Mouse (Mus musculus) midbrain, embryonic 12.5 days (tissue): ENCODE results near the gene Mapk8ip1. TPM values are rescaled to one million over a fixed set of nuclear protein-coding genes. Genes with fewer than 3 reads are reported as not detected.
A peak's percentile ranks its signal among the peaks of the same experiment; 100 is the strongest.

Source experiments
- ATAC-seq: fragments of 200-750 bp; cut with Nextera tagmentation; 2 replicates; pipeline ENCODE4 v1.8.0; 2017; ENCODE audit warnings: low read depth, moderate TSS enrichment, moderate library complexity; ENCODE audit not compliant: low FRiP score
- H3K27ac ChIP-seq: fragments of 300-500 bp; sonication (generic); replicated peaks from 2 replicates; pipeline ENCODE4 v1.5.1; 2016; ENCODE audit warnings: mild to moderate bottlenecking
- H3K27me3 ChIP-seq: fragments of 300-500 bp; sonication (generic); 2 replicates; pipeline ENCODE4 v1.6.1; 2016; ENCODE audit warnings: mild to moderate bottlenecking
- H3K36me3 ChIP-seq: fragments of 300-500 bp; sonication (generic); 2 replicates; pipeline ENCODE4 v1.6.1; 2016
- H3K4me1 ChIP-seq: fragments of 300-500 bp; sonication (generic); 2 replicates; pipeline ENCODE4 v1.6.1; 2016
- H3K4me2 ChIP-seq: fragments of 300-500 bp; sonication (generic); replicated peaks from 2 replicates; pipeline ENCODE4 v1.6.1; 2016; ENCODE audit warnings: mild to moderate bottlenecking, moderate library complexity
- H3K4me3 ChIP-seq: fragments of 300-500 bp; sonication (generic); 2 replicates; pipeline ENCODE4 v1.5.1; 2016; ENCODE audit warnings: mild to moderate bottlenecking
- H3K9ac ChIP-seq: fragments of 300-500 bp; sonication (generic); replicated peaks from 2 replicates; pipeline ENCODE4 v1.6.1; 2016; ENCODE audit warnings: mild to moderate bottlenecking, moderate library complexity
- H3K9me3 ChIP-seq: fragments of 300-500 bp; sonication (generic); 2 replicates; pipeline ENCODE4 v1.6.1; 2016; ENCODE audit warnings: mild to moderate bottlenecking
- WGBS: fragments of 180-500 bp; shearing (Covaris S2); methylation state at CpG from one replicate; pipeline ENCODE4 v1.1.7; 2016; 5-methylcytosine and 5-hydroxymethylcytosine counted together
- polyA plus RNA-seq: library from polyadenylated mRNA; unstranded; fragments of >200 nt; fragmentation: Nextera tagmentation; extraction: Ambion mirVana; gene quantifications from 2 replicates; pipeline ENCODE4 v1.2.1, GENCODE M21; 2016

Gene Mapk8ip1
- polyA plus RNA-seq, 1 experiment from 2014 or later, result 105 TPM

DNA sequence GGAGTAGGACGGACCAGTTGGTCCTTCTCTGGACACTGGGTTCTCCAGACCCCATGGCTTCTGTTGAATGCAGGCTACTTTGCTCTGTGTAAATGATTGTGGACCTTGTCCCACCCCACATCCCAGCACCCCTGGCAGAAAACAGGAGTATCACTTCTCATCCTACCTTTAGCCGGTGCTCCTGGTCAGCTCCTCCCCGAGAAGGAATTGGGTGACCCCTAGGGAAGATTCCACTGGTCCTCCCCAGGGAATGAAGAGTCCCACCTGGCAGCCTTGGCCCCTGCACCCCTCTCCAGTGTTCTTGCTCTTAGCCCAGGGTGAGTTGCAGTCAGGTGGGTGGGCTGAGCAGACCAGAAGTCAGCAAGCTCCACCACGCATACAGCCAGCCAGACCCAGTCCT lies 37.0 kb downstream of the Mapk8ip1 start:
- H3K36me3 ChIP-seq, result peaks cover 42% of the 10 kb centered on the region
- H3K27me3 ChIP-seq, result peaks cover 3% of the 10 kb centered on the region; the same call in 1 of the 2 replicates
- H3K4me1 ChIP-seq, result no peaks in the 10 kb centered on the region
- H3K27ac ChIP-seq, result no peak overlapping the region
- WGBS, result 95% methylated on average over 4 of the region's 4 CpGs
- no peaks in the 10 kb centered on the region for H3K9me3 ChIP-seq
- ATAC-seq, result no peak
- no peak overlapping the region for H3K9ac ChIP-seq
- H3K4me3 ChIP-seq, result no peak overlapping the region
- no peak overlapping the region for H3K4me2 ChIP-seq

DNA sequence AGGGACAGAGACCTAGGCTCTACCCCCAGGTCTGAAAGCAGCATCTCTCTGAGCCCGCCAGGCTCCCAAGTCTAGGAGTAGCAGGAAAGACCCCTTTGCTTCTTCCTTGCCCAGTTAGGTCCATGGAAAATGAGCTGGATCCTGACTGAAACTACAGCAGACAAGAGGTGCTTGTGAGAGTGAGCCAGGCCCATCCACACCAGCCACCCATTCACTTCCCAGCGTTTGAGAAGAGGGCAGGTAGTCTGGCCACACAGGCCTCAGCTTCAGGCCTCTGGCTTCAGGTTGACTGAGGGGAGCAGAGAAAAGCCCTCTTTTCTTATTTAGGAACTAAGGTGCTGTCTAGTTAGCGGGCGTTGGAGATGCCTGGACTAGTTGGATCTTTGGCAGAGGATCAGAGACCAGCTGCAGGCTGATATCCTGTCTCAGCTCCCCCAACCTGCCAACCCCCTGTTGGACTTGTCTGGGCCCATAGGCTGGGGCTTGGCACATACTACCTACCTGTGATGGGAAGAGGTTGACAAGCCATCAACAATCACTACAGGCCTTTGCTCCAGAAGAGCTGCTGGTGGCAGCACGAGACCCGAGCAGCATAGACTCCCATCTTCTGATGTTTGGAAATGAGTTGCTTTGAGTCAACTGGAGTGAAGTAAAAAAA lies 38.4 kb downstream of the Mapk8ip1 start:
- Histone ChIP-seq H3K36me3 (peaks cover 56% of the 10 kb centered on the region), H3K9me3 (no peaks in the 10 kb centered on the region), H3K4me3 (no peak overlapping the region), H3K4me1 (no peaks in the 10 kb centered on the region), H3K4me2 (no peak overlapping the region), H3K9ac (no peak overlapping the region), H3K27me3 (no peaks in the 10 kb centered on the region), H3K27ac (no peak overlapping the region)
- WGBS, result 95% methylated on average over 6 of the region's 6 CpGs
- ATAC-seq, result no peak

DNA sequence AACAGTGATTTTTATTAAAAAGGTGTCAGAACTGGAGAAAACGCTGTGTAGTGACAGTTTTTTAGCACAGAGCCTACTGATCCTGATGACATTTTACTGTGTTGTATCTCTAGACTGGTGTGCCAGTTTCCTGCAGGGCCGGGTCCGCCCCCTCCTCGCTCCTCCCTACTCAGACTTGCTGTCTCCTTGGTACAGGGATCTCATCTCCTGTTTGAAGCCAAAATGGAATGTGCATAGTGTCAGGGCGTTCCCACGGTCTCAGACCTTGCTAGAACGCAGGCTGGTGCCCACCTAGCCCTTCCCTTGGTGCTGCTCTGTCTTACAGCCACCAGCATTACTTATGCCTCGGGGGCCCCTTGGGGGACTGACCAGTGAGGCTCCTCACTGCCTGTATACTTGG lies 39.3 kb downstream of the Mapk8ip1 start:
- 81% methylated on average over 8 of the region's 8 CpGs for WGBS
- H3K27ac ChIP-seq, result no peak overlapping the region
- no peaks in the 10 kb centered on the region for H3K4me1 ChIP-seq
- H3K27me3 ChIP-seq, result no peaks in the 10 kb centered on the region
- no peak overlapping the region for H3K4me2 ChIP-seq
- peaks cover 64% of the 10 kb centered on the region for H3K36me3 ChIP-seq
- no peak overlapping the region for H3K4me3 ChIP-seq
- ATAC-seq, result no peak
- no peaks in the 10 kb centered on the region for H3K9me3 ChIP-seq
- no peak overlapping the region for H3K9ac ChIP-seq

DNA sequence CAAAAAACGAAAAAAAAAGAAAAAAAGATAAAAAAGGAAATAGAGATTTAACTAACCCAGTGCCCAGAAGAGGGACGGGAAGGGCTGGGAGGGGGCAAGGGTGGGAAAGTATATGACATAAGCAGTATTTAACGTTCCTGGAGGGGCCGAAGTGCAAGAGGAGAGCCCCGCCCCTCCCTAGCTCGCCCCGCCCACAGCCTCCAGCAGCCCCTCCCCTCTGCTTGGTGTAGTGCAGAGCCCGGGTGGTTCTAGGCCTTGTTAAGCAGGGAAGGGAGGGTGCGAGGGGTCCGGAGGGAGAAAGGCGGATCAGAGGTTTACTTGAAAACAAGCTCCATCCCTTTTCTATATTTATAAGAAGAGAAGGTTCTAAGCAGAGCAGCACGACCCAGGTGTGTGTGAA lies 40.2 kb downstream of the Mapk8ip1 start:
- no peak overlapping the region for H3K27ac ChIP-seq
- no peak overlapping the region for H3K9ac ChIP-seq
- H3K4me2 ChIP-seq, result no peak overlapping the region
- H3K9me3 ChIP-seq, result no peaks in the 10 kb centered on the region
- H3K27me3 ChIP-seq, result no peaks in the 10 kb centered on the region
- H3K4me3 ChIP-seq, result no peak overlapping the region
- H3K36me3 ChIP-seq, result peaks cover 72% of the 10 kb centered on the region
- ATAC-seq, result no peak
- no peaks in the 10 kb centered on the region for H3K4me1 ChIP-seq
- 23% methylated on average over 12 of the region's 12 CpGs for WGBS

DNA sequence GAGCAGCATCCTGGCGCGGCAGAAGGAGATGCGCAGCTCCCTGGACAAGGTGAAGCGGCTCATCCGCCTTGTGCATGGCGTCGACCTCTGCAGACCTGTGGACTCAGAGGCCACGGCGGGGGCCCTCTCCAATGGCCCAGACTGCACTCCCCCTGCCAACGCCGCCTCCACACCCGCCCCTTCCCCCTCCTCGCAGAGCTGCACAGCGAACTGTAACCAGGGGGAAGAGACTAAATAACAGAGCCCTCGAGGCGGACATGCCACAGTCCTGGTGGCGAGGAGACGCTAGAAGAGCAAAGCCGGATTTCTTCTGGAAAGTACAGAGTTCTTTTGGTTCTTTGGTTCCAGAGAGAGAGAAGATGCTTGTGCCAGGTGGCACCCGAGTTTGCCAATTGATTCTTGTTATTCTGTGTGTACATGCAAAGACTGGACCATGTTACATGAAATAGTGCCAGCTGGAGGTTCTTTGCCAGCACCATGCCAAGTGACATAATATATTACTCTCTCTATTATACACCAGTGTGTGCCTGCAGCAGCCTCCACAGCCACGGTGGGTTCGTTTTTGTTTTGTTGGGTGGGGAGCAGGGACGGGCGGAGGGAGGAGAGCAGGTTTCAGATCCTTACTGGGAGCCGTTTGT lies 40.8 kb downstream of the Mapk8ip1 start:
- Histone ChIP-seq H3K9ac (no peak overlapping the region), H3K4me1 (no peaks in the 10 kb centered on the region), H3K4me2 (no peak overlapping the region), H3K9me3 (no peaks in the 10 kb centered on the region), H3K36me3 (peaks cover 78% of the 10 kb centered on the region), H3K4me3 (no peak overlapping the region), H3K27me3 (no peaks in the 10 kb centered on the region), H3K27ac (no peak overlapping the region)
- 67% methylated on average over 25 of the region's 25 CpGs for whole genome bisulfite sequencing
- ATAC-seq, result no peak

- H3K36me3 ChIP-seq, result peaks cover 82% of the 10 kb centered on the region
- WGBS, result 94% methylated on average over 2 of the region's 2 CpGs
Measured at GRCm38 (mm10) chr2:92359301-92359700, 41.8 kb downstream of the Mapk8ip1 start.

DNA sequence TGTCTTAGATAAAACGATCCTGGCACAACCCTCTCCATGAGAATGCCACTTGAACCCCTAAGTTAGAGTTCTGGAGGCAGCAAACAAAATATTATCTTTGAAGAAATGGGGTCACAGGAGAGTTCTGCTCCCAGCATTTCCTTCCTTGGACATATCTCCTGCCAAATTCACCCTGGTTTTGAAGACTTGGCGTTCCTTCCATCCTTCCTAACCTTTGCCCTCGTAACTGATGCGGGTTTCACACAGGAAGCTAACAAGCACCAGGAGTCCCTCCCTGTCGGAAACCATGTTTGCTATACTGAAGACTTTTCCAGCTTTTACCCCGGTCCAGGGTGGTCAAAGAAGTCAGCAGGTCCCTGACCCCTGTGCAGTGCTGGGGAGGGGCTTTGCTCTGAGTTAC lies 46.8 kb downstream of the Mapk8ip1 start:
- no peaks in the 10 kb centered on the region for H3K27me3 ChIP-seq
- H3K9ac ChIP-seq, result no peak overlapping the region
- 64% methylated on average over 6 of the region's 6 CpGs for WGBS
- no peak for ATAC-seq
- H3K4me1 ChIP-seq, result 0 out of 2 replicates have a peak, but pooled peaks cover 5% of the 10 kb centered on the region
- peaks cover 79% of the 10 kb centered on the region for H3K36me3 ChIP-seq
- no peaks in the 10 kb centered on the region for H3K9me3 ChIP-seq
- no peak overlapping the region for H3K27ac ChIP-seq
- no peak overlapping the region for H3K4me2 ChIP-seq
- no peak overlapping the region for H3K4me3 ChIP-seq

More at GRCm38 (mm10) chr2:92359301-92359700, 41.8 kb downstream of the Mapk8ip1 start:
- H3K4me2 ChIP-seq, result no peak overlapping the region
- no peaks in the 10 kb centered on the region for H3K4me1 ChIP-seq
- H3K27me3 ChIP-seq, result no peaks in the 10 kb centered on the region
- H3K27ac ChIP-seq, result no peak overlapping the region
- H3K4me3 ChIP-seq, result no peak overlapping the region
- no peaks in the 10 kb centered on the region for H3K9me3 ChIP-seq
- H3K9ac ChIP-seq, result no peak overlapping the region
- ATAC-seq, result no peak

GRCm38 (mm10) chr2:92353402-92353801 lies 47.7 kb downstream of the Mapk8ip1 start:
- ATAC-seq, result peak; percentile 38; the same call in 1 of the 2 replicates
- Histone ChIP-seq H3K27me3 (no peaks in the 10 kb centered on the region), H3K9me3 (no peaks in the 10 kb centered on the region), H3K4me1 (0 out of 2 replicates have a peak, but pooled peaks cover 5% of the 10 kb centered on the region), H3K36me3 (peaks cover 79% of the 10 kb centered on the region), H3K9ac (no peak overlapping the region), H3K4me3 (no peak overlapping the region), H3K27ac (0 out of 2 replicates have a peak overlapping the region, but pooled peaks have one; percentile 1), H3K4me2 (no peak overlapping the region)
- WGBS, result 24% methylated on average over 5 of the region's 5 CpGs

DNA sequence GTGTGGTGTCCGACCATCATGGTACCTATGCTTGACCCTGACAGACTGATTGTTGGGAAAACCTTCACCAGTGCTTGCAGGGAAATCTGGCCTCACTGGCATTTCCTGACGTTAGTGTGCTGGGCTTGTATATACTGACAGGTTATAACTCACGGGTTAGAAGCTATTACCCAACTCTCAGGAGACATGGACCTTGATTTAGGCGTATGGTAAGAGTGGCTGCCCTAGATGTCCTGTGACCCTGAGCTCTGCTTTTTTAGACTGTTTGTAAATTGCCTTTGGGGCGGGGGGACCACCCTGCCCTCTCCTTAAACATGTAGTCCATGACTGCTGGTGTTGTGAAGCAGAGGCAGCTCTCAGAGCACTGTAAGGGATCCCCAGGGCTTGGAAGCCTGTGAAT lies 50.4 kb downstream of the Mapk8ip1 start:
- 85% methylated on average over 5 of the region's 5 CpGs for WGBS
- 0 out of 2 replicates have a peak, but pooled peaks cover 5% of the 10 kb centered on the region for H3K4me1 ChIP-seq
- H3K36me3 ChIP-seq, result peaks cover 74% of the 10 kb centered on the region
- no peak overlapping the region for H3K27ac ChIP-seq
- no peak overlapping the region for H3K4me2 ChIP-seq
- no peaks in the 10 kb centered on the region for H3K9me3 ChIP-seq
- H3K27me3 ChIP-seq, result no peaks in the 10 kb centered on the region
- no peak overlapping the region for H3K9ac ChIP-seq
- ATAC-seq, result no peak
- no peak overlapping the region for H3K4me3 ChIP-seq

GRCm38 (mm10) chr2:92349589-92350425 lies 51.3 kb downstream of the Mapk8ip1 start:
- H3K9me3 ChIP-seq, result no peaks in the 10 kb centered on the region
- H3K27ac ChIP-seq, result no peak overlapping the region
- H3K36me3 ChIP-seq, result peaks cover 73% of the 10 kb centered on the region
- H3K9ac ChIP-seq, result no peak overlapping the region
- H3K4me1 ChIP-seq, result 0 out of 2 replicates have a peak, but pooled peaks cover 5% of the 10 kb centered on the region
- 78% methylated on average over 6 of the region's 6 CpGs for WGBS
- H3K4me3 ChIP-seq, result no peak overlapping the region
- no peak for ATAC-seq
- H3K4me2 ChIP-seq, result no peak overlapping the region
- no peaks in the 10 kb centered on the region for H3K27me3 ChIP-seq

DNA sequence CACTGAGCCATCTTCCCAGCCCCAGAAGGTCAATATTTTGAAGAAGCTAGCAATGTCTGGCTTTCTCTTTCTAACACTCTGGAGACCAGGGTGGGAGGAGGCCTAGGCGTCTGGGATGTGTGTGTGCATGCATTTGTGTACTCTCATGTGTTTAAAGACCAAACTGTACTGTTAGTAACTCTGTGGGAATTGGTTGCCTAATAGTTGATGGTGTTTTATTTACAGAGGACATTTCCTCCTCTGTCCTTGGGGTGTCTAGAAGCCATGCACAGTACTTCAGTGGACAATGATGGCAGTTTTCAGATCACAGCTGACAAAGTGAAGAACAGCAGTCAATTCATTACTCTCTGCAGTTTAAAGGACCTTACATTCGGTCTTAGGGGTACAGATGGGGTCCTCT lies 53.9 kb downstream of the Mapk8ip1 start:
- Histone ChIP-seq H3K9ac (no peak overlapping the region), H3K4me1 (no peaks in the 10 kb centered on the region), H3K9me3 (no peaks in the 10 kb centered on the region), H3K27me3 (no peaks in the 10 kb centered on the region), H3K36me3 (peaks cover 72% of the 10 kb centered on the region), H3K27ac (no peak overlapping the region), H3K4me3 (no peak overlapping the region), H3K4me2 (no peak overlapping the region)
- 84% methylated on average over 2 of the region's 2 CpGs for WGBS
- ATAC-seq, result no peak

- Histone ChIP-seq H3K27ac (no peak overlapping the region), H3K4me2 (no peak overlapping the region), H3K27me3 (no peaks in the 10 kb centered on the region), H3K36me3 (peaks cover 58% of the 10 kb centered on the region), H3K4me1 (no peaks in the 10 kb centered on the region), H3K4me3 (no peak overlapping the region), H3K9me3 (no peaks in the 10 kb centered on the region), H3K9ac (no peak overlapping the region)
- no peak for ATAC-seq
Measured at GRCm38 (mm10) chr2:92342418-92342817, 58.6 kb downstream of the Mapk8ip1 start.
